Mouse (Mus musculus) embryo, embryonic 10.5 days (tissue): ENCODE data around the gene Mgp.

Experiments
- DNase-seq: peaks from one replicate; pipeline ENCODE4 v3.0.0-alpha.2; 2015; ENCODE audit warnings: low spot score

Gene Mgp

DNA sequence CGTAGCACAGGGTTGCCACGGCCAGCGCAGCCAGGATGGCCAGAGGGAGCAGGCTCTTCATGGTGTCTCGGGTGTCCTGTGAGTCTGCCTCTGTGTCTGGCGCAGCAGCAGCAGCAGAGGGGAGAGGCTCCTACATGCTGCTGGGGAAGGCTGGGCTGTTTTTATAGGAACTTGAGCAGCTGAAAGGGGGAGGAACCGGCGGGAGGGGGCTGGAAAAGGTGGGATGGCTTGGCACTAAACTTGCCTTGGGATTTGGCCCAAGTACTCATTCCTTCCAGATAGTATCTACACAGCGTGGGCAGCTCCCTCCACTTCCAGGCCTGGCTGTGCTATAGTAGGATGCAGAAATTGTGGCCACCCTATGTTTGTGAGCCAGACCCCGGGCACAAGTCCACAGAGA is at the start of gene Mgp:
TSS of gene Mgp (minus strand) at position 154 of the 400 bp plus-strand sequence.
- peak; percentile 42 for DNase-seq

DNA sequence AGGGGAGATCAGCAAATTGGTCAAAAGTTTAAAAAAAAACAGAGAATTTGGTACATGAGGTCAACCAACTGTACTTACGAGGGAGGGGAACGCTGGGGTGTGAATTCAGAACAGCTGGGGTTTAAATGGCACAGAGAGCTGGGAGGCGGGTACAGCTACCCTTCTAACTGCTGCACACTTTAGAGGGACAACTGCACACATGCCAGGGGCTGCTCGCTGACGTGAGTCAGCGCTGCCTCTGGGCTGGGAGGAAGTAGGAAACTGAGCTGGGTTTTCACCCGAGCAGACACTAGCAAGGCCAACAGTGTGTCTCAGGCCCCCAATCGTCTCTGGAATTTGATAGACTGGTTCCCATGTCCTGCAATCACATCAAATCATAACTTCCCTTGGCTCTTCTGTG is 49.4 kb upstream of the Mgp start:
- no peak for DNase-seq

DNA sequence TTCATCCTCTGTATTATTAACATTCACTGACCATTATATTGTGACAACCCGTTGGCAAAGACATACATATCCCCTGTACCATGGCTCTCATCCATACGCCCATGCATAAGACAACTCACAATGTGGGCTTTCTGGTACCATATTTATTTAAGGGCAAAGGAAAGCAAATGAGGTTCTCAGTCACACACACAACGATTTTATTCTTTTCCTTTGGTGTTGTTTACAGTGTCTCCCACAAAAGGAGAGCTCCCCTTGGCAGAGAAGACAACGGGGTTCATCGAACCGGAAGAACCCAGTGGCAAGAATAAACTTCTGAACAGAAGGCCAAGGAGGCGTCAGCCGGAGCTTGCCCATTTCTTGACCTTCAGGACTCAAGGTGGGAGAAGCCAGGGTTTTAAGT is 47.9 kb upstream of the Mgp start, which contains the start of gene Pde6h:
TSS of gene Pde6h (plus strand) at position 301 of the 400 bp plus-strand sequence.
- no peak for DNase-seq

DNA sequence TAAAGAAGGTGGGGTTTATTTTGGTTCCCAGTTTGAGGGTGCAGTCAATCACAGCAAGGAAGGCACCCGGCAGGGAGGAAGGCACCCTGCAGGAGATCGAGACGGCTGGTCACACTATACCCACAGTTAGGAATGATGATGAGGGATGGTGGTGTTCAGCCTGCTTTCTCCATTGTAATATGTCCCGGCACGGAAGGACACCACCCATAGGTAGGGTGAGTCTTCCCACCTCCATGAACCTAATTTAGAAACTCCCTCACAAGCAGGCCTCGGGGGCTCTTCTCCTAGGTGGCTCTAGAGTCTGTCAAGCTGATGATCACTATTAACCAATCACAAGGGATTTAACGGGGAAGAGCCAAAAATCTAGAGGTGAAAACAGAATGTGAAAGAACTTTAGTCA is 47.2 kb upstream of the Mgp start:
- DNase-seq = no peak

DNA sequence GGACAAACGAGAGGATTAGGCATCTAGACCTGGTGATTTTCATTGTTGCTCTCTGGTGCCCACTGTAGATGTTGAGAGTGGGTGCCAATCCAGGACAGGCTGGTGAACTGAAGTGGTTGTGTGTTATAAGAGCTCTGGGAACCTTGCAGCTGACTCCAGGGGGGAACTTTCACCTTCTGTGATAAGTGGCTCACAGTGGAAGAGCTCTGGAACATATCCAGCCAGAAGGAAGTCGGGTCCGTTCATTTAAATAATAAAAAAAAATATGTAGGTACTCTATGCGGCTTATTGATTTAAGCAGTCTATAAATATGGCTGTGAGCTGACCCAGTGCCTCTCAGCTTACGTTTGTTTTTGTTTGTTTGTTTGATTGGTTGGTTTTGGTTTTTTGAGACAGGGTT is 46.5 kb upstream of the Mgp start, which contains the start of gene Erp27:
TSS of gene Erp27 (minus strand) at position 101 of the 400 bp plus-strand sequence.
- no peak for DNase-seq

DNA sequence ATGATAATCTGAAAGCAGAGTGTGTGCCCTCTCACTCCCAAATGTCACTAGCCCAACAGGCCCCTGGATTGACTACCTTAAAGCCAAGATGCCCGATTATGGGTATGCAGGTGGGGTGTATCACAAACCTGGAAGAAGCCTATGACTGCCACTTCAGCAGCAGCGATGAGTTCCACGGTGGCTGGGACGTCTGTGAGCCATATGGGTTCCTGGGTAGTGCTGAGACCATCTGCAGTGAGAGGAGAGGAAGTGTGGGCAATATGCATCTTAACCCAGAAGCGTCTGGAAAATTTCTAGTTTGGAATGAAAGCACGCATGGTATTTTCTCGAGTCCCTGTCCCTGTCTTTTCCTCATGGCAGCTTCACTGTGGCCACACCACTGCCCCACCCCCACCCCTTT is 46.0 kb upstream of the Mgp start:
- DNase-seq = no peak

DNA sequence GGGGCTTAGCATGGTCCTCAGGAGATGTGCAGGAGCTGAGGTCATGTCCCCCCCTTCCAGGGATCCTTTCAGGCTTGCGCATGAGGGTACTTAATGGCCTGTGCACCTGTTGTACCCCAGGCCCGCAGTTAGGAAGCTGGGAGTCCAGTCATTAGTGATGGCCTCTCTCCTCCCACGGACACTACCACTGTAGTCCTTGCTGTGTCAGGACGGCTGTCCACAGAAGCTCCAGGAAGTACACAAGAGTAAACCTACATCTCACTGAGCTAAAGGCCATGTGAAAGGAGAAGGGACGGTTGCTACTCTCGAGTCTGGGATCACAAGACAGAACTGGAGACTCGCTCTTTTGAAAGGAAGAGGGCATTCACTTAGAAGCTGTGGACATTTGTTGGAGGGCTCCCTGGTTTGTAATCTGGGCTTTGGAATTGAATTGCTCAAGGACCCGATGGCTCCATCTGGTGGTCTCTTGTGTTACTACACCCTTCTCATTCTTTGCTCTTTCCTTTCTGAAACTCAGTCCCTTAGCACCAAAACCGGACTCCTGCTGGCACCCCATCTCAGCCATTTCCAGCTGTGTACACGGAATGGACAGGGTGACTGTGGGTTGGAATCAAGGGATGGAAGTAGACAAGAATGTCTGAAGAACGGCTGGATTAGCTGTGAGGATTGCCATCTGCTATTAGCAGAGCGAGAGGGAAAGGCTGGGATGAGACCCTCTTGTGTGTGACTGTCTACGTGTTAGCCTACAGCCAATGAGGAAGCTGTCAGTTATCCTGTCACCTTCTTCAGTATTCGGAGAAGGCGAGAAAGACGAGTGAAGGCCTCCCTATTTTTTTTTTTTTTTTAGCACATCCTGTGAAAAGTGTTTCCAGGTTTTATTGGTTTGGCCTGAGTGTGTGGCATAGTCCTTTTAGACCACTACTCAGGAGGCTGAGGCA is 45.0 kb upstream of the Mgp start:
- peak; percentile 91 for DNase-seq

DNA sequence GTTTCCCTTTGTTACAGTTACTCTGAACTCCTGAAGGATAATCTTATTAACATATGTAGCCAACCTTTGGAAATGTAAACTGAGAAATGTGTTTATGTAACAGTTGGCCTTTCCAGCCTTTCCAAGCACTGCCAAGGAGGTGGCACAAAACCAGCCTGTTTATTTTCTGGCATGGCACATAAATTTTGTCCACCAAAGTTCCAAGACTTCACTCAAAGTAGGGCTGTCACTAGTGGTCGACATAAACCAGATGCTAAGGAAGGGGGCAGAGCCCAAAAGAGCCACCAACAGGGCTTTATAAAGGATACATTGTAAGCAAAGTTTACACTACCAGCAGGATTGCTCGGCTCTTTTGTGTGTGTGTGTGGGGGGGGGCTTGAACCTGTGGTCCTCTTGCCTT is 42.3 kb upstream of the Mgp start:
- DNase-seq = no peak

DNA sequence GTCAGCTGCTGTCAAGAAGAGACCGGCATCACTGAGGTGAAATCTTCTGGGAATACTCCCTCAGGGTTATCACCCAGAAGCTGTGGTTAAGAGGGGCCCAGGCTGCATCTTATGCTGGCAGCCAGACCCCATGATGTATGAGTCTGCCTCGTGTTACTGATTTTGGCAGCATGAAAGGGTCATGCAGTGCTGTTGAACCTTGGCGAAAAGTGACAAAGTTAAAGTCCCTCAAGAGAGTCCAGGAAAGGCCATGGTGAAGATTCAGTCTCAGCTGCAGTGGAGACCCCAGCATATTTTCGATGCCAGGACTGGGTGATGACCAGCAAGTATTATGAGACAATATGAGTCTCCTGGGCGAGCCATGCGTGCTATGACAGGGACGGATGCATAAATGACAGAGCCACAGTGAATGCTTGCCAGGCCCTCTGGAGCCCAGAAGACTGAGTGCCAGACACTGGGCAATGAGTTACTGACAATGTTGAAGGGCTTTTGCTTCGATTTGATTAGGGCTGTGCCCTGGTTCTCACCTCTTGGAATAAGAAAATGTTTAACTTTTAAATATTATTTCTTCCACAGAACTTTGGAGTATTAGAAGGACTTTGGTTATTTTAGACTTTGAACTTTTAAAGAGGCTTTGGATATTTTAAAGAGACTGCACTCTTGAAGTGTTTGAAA is 40.2 kb upstream of the Mgp start:
- DNase-seq = no peak

DNA sequence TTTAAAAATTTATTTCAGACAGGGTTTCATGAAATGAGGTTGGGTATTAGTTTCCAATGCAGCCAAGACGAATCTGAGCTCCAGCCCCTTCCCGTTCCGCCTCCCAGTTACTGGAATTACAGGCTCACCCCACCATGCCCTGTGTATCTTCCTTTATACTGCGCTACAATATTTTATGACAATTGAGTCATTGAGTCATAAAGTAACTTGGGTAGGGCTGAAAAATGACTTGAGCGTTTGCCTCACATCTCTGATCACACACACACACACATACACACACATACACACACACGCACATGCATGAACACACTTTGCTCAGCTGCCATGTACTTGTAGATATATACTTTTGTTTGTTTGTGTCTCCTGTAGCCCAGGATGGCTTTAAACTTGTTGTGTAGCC is 38.6 kb upstream of the Mgp start:
- DNase-seq = no peak

DNA sequence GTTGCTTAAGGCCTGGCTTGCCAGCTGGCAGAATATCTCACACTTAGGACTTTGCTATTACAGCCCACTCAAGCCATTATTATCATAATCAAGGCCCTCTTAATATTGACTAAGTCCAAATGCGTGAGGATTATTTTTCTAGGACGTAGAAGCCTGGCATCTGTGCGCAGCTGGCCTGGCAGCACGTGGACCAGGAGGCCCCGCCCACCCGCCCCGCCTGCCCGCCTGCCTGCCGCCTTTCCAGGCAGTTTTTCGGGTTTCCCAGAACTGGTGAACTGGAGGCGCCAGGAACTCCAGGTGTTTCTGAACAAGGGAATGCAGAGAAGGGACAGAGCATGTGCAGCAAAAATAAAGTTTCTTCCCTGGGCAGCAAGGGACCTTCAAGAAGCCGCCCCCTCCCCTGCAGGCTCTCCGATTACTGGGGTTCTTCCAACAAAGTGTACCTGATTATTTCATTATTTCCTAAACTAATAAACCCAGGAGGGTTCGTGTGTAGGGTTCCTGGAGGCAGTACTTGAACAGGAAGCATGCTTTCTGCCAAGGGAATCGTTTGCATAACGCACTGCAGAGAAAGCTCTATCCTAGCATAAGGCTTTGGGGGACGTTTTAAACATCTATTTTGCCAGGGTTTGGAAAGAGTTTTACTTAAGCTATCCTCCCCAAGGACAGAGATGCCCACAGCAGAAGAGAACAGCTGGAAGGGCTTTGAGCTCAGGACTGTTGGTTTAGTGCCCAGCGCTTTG is 37.9 kb upstream of the Mgp start:
- peak; percentile 49 for DNase-seq

DNA sequence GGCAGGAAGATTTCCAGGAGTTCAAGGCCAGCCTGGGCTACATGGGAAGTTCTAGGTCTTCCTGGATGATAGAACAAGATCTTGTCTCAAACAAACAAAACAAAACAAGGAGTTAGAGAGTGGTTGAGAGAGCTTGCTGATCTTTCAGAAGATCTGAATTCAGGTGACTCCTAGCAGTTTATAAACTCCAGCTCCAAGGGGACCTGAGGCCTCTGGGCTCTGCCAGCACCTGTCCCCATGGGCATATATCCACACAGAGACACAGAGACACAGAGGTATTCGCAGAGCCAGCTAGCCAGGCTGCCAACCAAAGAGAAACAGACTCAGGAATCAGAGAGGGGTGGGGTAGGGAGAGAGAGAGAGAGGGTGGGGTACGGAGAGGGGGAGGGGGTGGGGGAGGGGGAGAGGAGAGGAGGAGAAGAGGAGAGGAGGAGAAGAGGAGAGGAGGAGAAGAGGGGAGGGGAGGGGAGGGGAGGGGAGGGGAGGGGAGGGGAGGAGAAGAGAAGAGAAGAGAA is 37.2 kb upstream of the Mgp start:
- DNase-seq = no peak

DNA sequence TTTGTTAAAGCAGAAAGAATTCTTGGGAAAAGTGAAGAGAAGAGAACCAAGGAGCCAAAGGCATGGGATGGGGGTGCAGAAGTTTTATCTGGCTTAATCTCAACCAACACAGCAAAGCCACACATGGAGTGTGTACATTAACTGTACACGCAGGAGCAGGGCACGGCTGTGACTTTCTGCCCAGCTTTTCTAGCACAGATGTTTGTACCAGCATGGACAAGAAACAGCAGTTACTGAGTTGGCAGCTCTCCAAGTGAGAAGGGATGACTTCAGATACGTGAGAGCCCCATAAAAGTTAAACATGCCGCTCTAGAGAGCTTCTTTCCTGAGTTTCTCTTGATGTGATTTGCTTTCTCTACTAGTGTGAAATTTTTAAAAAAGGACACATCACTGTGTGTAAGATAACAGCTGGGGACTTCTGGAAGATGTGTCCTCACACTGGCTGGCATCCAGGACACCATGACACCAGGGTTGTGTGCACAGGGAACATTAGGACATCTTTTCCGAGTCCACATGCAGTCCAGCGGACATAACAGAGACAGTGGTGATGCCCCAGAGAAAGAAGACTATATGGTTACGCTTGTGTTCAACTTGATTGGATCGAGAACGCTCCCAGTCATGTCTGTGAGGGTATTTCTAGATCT is 34.7 kb upstream of the Mgp start:
- DNase-seq = no peak

DNA sequence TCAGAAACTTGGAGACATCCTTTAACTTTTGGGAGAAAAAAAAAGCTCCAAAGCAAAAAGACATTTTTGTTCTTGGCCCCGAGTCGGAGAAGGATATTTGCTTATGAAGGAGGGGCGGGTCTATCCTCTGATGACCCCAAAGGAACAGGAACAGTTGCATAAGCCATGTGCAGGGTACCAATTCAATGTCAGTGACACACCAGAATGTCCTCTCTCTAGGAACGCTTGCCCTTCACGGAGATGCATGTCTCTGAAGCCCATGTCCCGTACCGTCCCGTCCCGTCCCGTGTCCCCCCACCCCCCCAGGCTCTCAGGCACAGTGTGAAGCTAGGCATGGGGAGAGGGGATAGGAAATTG is 31.3 kb upstream of the Mgp start:
- no peak for DNase-seq

DNA sequence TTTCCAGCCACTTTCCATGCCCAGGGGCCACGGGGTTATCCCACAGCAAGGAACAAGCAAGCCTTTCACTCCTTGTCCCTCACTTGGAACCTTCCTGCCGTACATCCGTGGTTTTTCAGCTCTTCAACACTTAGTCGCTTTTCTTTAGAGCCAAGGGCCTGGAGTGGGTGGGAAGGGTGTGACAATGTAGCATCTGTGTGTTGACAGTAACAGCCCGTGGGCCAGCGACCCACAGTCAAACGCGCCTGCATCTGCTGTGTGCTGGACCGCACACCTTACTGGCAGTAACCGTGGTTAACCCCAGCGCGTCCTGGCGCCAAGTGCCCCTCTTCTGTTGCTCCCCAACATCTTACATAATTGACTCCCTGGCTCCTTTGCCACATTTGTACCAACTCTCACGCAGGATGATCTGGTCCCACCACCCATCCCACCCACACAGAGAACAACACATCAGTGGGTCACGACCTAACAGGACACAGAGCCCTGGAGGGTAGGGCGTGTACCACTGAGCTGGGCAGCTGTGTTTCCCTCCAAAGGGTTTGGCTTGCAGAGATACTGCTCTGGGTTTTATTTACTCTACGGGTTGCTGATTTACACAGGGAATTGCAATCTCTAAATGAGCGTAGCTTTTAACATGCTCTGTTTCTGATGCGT is 30.8 kb upstream of the Mgp start:
- DNase-seq = no peak

DNA sequence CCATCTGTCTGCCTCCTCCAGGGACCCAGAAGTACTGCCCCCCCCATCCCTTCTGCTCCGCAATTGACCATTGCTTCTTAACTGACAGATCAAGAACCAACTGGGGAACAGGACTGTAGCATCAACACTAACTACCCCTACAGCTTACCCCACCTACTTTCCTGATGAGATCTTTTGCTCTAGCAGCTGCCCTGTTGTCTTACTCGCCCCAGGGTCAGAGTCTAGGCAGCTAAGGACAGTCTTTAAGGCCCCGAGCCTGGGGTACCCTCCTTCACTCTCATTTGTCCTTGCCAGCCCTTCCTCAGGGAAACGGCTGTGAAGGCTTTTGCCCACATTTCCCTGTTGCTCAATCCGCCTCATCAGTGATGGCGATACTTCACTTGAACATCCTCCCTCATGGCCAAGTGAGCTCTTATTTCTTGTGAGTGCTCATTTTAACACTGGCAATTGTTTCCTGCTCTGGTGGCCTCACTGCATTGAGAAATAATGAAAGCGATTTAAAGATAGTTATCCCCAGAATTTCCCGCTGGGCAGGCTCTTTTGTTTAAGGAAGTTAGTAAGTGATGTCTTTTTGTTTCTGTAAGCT is 28.4 kb upstream of the Mgp start:
- no peak for DNase-seq

DNA sequence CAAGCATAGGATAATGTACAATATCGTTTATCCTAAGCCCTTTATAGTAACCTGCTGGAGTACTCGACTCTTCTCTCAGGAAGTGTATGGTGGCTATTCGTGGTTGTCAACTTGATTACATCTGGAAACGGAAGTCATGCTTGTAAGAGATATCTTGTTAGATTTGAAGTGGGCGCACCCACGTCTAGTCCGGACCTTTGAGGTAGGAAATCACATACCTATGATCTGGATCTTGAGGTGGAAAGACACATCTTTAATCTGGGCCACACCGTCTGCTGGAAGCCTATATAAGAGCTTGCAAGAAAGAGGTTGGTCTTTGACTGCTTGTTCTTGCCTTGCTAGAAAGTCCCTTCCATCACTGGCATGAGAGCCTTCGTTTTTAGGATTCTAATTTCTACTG is 26.9 kb upstream of the Mgp start:
- no peak for DNase-seq

DNA sequence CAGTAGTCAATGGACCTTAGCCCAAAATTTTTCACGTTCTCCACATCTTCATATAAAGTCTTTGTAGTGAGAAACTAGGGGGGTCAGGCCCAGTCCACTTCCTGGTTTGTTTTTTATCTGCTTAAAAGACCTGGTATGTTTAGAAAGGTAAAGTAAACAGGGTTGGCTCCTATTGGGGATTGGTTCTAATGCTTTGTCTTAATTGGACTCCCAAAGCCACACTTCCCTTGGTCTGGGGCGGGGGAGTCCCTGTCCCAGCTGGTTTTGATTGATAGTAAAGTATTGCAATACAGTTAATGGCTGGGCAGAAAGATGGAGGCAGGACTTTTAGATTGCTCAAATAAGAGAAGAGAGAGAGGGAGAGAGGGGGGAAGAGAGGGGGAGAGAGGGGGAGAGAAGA is 25.4 kb upstream of the Mgp start:
- DNase-seq = no peak

DNA sequence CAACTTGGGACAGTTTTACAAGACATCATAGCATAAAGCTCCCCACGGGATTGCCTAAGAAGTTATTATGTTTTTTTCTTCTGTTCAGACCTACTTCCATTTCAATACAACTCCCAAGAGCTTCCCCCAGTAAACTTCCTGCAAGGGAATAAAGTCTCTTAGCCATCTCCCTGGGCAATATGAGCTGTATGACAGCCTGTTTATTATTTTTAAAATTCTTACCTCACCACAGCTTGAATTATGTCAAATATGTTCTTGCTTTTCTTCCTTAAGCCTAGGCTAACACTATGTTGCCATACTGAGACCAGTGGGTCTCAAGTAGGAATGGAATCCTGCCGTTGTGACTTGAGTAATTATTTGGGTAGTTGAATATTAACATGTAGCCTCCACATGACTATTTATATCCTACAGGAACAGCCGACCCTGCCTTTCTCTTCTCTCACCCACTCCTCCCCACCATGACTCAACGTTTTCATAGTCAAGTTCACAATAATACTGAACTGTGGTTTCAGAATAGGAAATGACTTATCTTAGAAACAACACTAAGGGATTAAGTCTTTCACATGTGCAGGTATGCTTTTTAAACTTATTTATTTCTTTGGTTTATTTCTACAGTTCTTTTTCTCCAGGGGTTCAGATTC is 24.9 kb upstream of the Mgp start:
- no peak for DNase-seq

DNA sequence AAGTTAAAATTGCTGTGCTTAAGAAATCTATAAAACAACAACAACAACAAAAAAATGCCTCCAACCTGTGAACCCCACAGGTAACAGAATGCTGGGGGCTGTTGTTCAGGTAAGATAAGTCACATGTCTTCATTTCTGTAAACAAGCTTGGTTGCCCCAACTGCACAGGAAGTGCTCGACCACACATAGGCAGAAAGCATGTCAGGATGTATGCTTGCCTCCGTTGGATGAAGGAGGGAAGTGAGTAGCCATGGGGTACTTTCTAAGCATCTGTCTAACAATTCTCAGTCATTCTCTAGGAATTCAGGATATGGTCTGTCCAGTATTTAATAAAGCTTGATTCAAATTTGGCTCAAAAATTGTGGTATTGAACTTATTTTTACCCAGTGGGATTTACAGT is 23.3 kb upstream of the Mgp start:
- no peak for DNase-seq

DNA sequence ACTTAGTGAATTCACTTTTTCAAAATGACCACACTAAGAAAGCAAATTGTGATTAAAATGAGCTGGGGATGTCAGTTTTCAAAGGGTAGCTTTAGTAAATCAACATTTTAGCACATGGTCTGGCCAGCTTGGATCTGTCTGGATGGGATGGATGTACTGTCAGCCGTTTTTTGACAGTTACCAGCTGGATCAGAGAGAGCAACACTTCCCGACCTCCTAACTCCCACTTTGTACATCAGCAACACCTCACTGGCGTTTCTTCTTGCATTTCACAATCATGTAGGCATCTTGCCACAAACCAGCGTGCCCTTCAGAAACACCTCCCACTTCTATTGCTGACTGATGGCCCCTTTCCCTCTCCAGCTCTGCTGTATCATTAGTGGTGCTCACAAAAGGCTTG is 22.6 kb upstream of the Mgp start:
- no peak for DNase-seq
